Mouse (Mus musculus): ENCODE measurements around the gene Cd48. TPM values are rescaled to one million over a fixed set of nuclear protein-coding genes. Genes with fewer than 3 reads are reported as not detected.

Cd48 gene
- total RNA-seq (2023) = 10 to 100 TPM; 68.5 to 73.3 TPM

DNA sequence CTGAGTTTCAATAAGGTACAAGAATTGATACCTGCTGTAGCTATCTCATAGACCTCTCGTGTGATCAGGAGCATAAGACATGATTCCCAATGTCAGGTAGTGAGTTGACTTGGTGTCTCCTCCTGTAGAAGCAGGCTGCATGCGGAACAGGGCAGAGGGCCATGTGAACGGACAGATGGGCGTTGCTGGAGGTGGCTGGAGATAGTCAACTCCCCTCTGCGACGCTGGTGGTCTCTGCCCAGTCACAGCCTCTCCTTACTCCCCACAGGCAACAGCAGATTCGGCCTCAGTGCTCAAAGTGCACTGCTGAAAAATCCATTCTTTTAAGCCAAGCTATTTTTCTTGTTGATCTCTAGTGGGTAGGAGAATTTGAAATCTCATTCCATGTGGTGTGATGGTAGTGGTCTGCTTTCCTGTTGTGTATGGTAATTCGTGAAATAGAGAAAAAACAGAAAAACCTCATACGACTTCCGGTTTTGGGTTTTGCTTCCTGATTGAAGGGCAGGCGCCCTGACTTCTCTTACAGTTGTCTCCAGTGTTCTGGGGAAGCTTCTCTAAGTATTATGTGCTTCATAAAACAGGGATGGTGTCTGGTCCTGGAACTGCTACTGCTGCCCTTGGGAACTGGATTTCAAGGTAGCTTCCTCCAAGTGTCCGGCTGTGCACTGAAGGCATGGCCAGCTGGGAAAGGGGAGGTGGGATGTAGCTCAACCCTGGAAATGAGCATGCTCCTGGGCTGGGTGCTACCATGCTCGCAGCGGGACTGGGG, at the start of gene Cd48:
Gene Cd48 (plus strand): TSS at position 479 of the 769 bp plus-strand sequence.

DNA sequence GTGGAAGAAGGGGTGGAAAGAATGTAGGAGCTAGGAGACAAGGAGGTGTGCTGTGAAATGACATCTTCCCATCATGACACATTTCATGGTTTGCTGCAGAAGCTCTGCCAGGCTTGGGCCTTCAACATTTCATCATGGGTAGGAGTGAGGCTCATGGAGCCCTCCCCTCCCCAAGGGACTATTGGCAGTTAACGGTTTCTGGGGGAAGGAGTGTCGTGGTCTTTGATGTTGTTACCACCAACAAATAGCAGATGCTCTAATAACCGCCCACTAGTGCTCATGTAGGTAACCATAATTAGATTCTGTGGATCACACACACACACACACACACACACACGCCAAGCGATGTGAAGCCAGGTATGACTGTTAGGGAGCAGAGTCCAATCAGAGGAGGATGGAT, 29.1 kb upstream of the Cd48 start, which contains the start of gene Slamf7:
Gene Slamf7 (minus strand): TSS at position 302 of the 400 bp plus-strand sequence.

Other genes starting within 250 kb of the Cd48 start
- gene F11r, start 244.5 kb upstream of the Cd48 start, total RNA-seq (2023) = 1 to 10 TPM in 1 of 2 experiments, under 1 TPM in 1; 0.18 to 1.3 TPM
- gene Alyref2, start 178.5 kb upstream of the Cd48 start, total RNA-seq (2023) = 1 to 10 TPM; 3.3 to 5.0 TPM
- not detected for gene Itln1, start 146.7 kb upstream of the Cd48 start, total RNA-seq (2023)
- gene Cd244a, start 122.8 kb upstream of the Cd48 start, total RNA-seq (2023) = 10 to 100 TPM in 1 of 2 experiments, 1 to 10 TPM in 1; 7.8 to 14.4 TPM
- 10 to 100 TPM; 16.6 to 22.7 TPM for gene Ly9, start 74.6 kb upstream of the Cd48 start, total RNA-seq (2023)
- 1 to 10 TPM; 2.5 to 2.7 TPM for gene Slamf7, start 29.0 kb upstream of the Cd48 start, total RNA-seq (2023)
- under 1 TPM; 0.24 to 0.37 TPM for gene Slamf1, start 85.1 kb downstream of the Cd48 start, total RNA-seq (2023)
- gene Cd84, start 157.7 kb downstream of the Cd48 start, total RNA-seq (2023) = 100 to 1,000 TPM; 235 to 268 TPM
- gene Gm10521, start 213.7 kb downstream of the Cd48 start, total RNA-seq (2023) = 10 to 100 TPM; 20.3 to 26.5 TPM
- gene Slamf6, start 235.5 kb downstream of the Cd48 start, total RNA-seq (2023) = 1 to 10 TPM; 1.9 to 2.5 TPM

All from neutrophil, adult 83 days (primary cell).